Mouse (Mus musculus) midbrain, embryonic 14.5 days (tissue): ENCODE measurements at regions not wholly inside any gene's neighbourhood (a gene's known extent, or its start where the extent isn't known, plus 50 kb on each side); places are given as distances from the start of the nearest gene placed in this dataset.

ENCODE experiments used
- ATAC-seq: fragments of 200-750 bp; cut with Nextera tagmentation; 2 replicates; pipeline ENCODE4 v1.8.0; 2017; ENCODE audit warnings: moderate number of reproducible peaks, moderate library complexity; ENCODE audit not compliant: low FRiP score, low TSS enrichment
- DNase-seq: peaks from one replicate; pipeline ENCODE4 v3.0.0-alpha.2; 2015
- H3K27ac ChIP-seq: fragments of 300-500 bp; sonication (generic); replicated peaks from 2 replicates; pipeline ENCODE4 v1.5.1; 2014; ENCODE audit warnings: mild to moderate bottlenecking, low read depth, low read length, moderate library complexity
- H3K27me3 ChIP-seq: fragments of 300-500 bp; sonication (generic); 2 replicates; pipeline ENCODE4 v1.6.1; 2014; ENCODE audit warnings: low read length, control low read depth, mixed read lengths; ENCODE audit not compliant: control insufficient read depth, insufficient read depth
- H3K36me3 ChIP-seq: fragments of 300-500 bp; sonication (generic); 2 replicates; pipeline ENCODE4 v1.6.1; 2014; ENCODE audit warnings: low read length, control low read depth; ENCODE audit not compliant: control insufficient read depth, insufficient read depth
- H3K4me1 ChIP-seq: fragments of 300-500 bp; sonication (generic); 2 replicates; pipeline ENCODE4 v1.6.1; 2014; ENCODE audit warnings: mild to moderate bottlenecking, antibody characterized with exemption, low read length, control low read depth; ENCODE audit not compliant: control insufficient read depth, insufficient read depth
- H3K4me2 ChIP-seq: fragments of 300-500 bp; sonication (generic); 2 replicates; pipeline ENCODE4 v1.6.1; 2014; ENCODE audit warnings: mild to moderate bottlenecking, low read length, moderate library complexity
- H3K4me3 ChIP-seq: fragments of 300-500 bp; sonication (generic); replicated peaks from 2 replicates; pipeline ENCODE4 v1.5.1; 2014; ENCODE audit warnings: low read depth, low read length
- H3K9ac ChIP-seq: fragments of 300-500 bp; sonication (generic); replicated peaks from 2 replicates; pipeline ENCODE4 v1.6.1; 2014; ENCODE audit warnings: mild to moderate bottlenecking, low read length, moderate library complexity
- H3K9me3 ChIP-seq: fragments of 300-500 bp; sonication (generic); 2 replicates; pipeline ENCODE4 v1.6.1; 2016; ENCODE audit warnings: low read length, control low read depth, mixed read lengths; ENCODE audit not compliant: control insufficient read depth
- whole genome bisulfite sequencing: fragments of 180-500 bp; shearing (Covaris S2); extraction: QIAGEN DNeasy Blood & Tissue Kit; methylation state at CpG from one replicate; pipeline ENCODE4 v1.1.7; 2014; 5-methylcytosine and 5-hydroxymethylcytosine counted together

DNA sequence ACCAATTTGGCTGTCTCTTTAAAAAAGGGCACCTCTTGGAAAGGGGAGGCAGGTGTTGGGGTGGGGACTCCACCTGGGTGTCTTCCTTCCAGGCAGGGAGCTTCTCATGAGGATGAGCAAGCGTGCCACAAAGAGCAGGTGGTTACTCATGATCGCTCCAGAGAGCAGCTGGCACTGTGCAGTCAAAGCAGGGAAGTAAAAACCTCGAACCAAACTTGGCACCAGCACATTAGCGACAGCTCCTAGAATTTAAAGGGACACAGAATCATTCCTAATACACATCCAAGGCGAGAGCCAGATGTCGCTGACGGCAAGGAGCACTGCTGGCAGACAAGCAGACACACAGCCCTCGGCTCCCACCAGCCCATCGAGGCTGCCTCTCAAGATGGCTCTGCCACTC lies 70.4 kb downstream of the Irx5 start:
- Histone ChIP-seq H3K27ac (no peak overlapping the region), H3K9me3 (no peaks in the 10 kb centered on the region), H3K4me2 (no peak overlapping the region), H3K4me1 (no peaks in the 10 kb centered on the region), H3K9ac (no peak overlapping the region), H3K4me3 (no peak overlapping the region), H3K36me3 (no peaks in the 10 kb centered on the region), H3K27me3 (no peaks in the 10 kb centered on the region)
- DNase-seq (no peak), ATAC-seq (no peak)
- WGBS, result 72% methylated on average over 9 of the region's 9 CpGs

- H3K4me3 ChIP-seq, result no peak overlapping the region
- H3K4me1 ChIP-seq, result no peaks in the 10 kb centered on the region
- no peak overlapping the region for H3K27ac ChIP-seq
- no peak overlapping the region for H3K9ac ChIP-seq
- no peaks in the 10 kb centered on the region for H3K27me3 ChIP-seq
- no peaks in the 10 kb centered on the region for H3K9me3 ChIP-seq
- H3K4me2 ChIP-seq, result no peak overlapping the region
- whole genome bisulfite sequencing, result 88% methylated on average over 15 of the region's 15 CpGs
- no peaks in the 10 kb centered on the region for H3K36me3 ChIP-seq
- DNase-seq (no peak), ATAC-seq (no peak)
Measured at GRCm38 (mm10) chr8:92437075-92437663, 79.7 kb downstream of the Irx5 start.

DNA sequence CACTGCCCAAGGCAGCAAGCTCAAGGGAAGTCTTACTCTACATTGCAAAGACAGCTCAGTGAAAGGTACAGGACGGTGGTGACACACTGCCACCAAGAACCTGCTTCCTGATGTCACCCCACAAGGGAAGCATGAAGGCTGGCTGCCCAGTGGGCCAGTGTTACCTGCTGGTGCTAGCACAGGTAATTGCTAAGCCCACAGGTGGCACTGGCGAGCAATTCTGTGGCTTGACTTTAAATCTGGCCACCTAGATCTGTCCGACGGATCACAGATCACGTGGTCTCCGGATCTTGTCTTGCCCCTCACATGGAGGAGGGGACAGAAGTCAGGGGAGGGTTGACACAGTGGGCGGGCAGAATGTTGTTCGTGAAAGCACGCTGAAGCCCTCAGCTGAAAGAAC lies 80.9 kb downstream of the Irx5 start:
- Histone ChIP-seq H3K4me2 (no peak overlapping the region), H3K27ac (no peak overlapping the region), H3K4me1 (no peaks in the 10 kb centered on the region), H3K9ac (no peak overlapping the region), H3K4me3 (no peak overlapping the region), H3K9me3 (no peaks in the 10 kb centered on the region), H3K27me3 (no peaks in the 10 kb centered on the region), H3K36me3 (no peaks in the 10 kb centered on the region)
- 47% methylated on average over 9 of the region's 9 CpGs for WGBS
- DNase-seq (no peak), ATAC-seq (no peak)

DNA sequence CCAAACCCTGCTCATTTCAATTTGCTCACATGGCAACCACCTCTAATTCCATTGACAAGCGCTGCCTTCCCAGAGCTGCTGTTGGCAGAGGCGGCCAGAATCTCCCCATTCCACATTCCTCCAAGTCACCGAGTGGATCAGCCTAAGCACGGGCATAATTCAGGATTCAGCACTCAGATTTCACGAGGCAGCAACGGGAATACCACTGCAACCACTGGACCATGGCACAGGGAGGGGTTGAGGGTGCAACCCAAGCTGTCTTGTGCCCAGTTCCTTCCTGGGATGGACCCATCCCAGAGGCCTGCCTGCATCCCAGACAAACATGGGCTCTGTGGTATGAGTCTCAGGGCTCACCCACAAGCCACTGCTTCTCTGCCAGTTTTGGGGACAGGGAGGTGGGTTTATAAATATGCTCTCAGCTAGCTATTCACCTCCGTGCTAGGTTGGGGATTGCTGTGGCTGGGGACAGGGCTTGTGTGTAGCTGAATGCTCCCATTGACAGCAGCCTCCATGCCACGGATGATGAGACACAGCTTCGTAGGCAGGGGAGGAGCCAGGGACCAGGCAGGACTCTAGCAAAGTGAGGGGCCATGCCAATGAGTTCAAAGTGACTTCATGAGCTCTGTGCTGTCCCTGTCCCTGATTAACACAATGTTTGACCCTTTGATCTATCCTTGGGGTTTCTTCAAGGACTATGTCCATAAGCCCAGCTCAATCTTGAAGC lies 82.5 kb downstream of the Irx5 start:
- Histone ChIP-seq H3K36me3 (no peaks in the 10 kb centered on the region), H3K9me3 (no peaks in the 10 kb centered on the region), H3K27ac (no peak overlapping the region), H3K27me3 (no peaks in the 10 kb centered on the region), H3K4me1 (no peaks in the 10 kb centered on the region), H3K4me3 (no peak overlapping the region), H3K4me2 (no peak overlapping the region), H3K9ac (no peak overlapping the region)
- DNase-seq, result peak; percentile 41
- WGBS, result 18% methylated on average over 9 of the region's 9 CpGs
- ATAC-seq, result no peak

DNA sequence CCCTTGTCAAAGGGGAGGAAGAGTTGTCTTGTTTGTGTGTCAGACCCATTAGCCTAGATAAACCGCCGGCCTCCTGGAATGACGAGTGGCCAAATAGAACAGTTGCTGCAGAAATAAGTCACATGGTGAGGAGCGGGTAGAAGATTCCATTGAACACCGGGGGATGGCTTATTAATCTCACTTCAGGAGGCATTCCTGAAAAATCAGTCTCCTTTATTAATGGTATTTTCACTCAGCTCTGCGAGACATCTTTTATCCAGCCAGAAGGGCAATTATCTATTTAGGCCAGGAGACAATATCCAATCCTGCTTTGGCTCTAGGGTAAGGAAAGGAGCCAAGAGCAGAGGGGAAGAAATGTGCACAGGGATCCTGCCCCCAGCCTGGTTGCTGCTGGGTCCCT lies 84.7 kb downstream of the Irx5 start:
- Histone ChIP-seq H3K27me3 (no peaks in the 10 kb centered on the region), H3K4me2 (no peak overlapping the region), H3K27ac (no peak overlapping the region), H3K36me3 (no peaks in the 10 kb centered on the region), H3K4me1 (no peaks in the 10 kb centered on the region), H3K9ac (no peak overlapping the region), H3K9me3 (no peaks in the 10 kb centered on the region), H3K4me3 (no peak overlapping the region)
- ATAC-seq (no peak), DNase-seq (peak; percentile 35)
- 60% methylated on average over 6 of the region's 6 CpGs for WGBS

DNA sequence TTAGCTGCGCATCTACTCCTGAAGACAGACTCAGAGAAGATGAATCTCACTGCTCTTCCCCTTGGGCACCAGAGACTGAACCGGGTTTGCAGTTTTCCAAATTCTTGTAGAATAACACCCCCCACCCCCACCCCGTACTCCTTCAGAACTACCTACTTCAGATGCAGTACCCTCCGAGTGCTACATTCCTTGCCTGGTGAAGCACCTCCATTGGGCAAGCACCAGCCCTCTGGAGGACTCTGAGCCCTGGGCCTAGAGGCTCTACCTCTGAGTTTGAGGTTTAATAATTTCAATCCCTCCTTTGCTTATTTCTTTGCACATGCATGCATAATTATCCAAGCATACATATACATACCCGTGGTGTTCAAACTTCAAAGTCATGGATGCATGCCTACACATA lies 101.9 kb downstream of the Irx5 start:
- peaks cover 13% of the 10 kb centered on the region; the same call in 1 of the 2 replicates for H3K27me3 ChIP-seq
- H3K27ac ChIP-seq, result no peak overlapping the region
- H3K4me1 ChIP-seq, result no peaks in the 10 kb centered on the region
- no peak overlapping the region for H3K9ac ChIP-seq
- H3K4me3 ChIP-seq, result no peak overlapping the region
- H3K4me2 ChIP-seq, result no peak overlapping the region
- no peaks in the 10 kb centered on the region for H3K9me3 ChIP-seq
- DNase-seq, result no peak
- WGBS, result 83% methylated on average over 5 of the region's 5 CpGs
- no peaks in the 10 kb centered on the region for H3K36me3 ChIP-seq
- ATAC-seq, result no peak

DNA sequence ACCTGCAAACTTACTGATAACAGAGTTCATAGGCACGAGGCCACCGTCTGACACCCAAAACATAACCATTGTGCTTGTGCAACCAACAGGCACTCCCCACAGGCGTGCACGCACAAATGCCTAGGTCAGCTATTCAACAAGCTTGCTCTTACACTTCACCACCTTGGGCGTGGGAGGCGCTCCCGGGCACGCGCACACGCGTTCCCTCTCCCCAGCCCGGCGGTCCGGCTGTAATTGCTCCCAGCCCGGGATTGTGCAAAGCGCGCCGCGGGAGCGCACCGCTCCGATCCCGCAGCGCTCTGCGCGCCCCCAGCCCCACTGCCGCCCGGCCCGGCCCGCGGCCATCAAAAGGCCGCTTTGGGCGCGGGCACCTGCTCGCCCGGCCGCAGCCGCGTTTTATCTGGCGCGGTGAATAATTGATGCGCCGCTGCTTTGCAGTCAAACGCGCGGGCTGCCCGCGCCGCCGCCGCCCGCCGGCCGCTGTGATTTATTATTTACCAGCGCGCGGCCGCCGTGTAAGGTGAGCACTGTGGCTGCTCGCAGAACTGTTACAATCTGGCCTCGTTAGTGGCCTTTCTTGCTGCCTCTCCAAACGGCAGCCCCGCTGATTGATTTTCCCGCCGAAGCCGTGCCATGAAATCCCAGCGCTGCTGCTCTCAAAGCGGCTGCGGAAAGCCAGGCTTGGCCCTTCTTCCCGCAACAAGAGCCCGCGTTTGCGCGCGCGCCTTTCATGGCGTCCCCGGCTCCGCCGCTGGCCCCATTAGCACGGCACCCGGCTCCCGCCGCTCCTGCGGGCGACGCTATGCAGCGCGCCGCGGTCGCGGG lies 102.9 kb downstream of the Irx5 start:
- under 1% methylated on average over 93 of the region's 93 CpGs for WGBS
- Histone ChIP-seq H3K27me3 (peaks cover 13% of the 10 kb centered on the region; the same call in 1 of the 2 replicates), H3K36me3 (no peaks in the 10 kb centered on the region), H3K4me2 (peak overlapping the region; percentile 85), H3K4me3 (peak overlapping the region; percentile 58), H3K9ac (peak overlapping the region; percentile 69), H3K9me3 (no peaks in the 10 kb centered on the region), H3K4me1 (no peaks in the 10 kb centered on the region), H3K27ac (peak overlapping the region; percentile 80)
- ATAC-seq, result peak; percentile 88
- peak; percentile 86 for DNase-seq

DNA sequence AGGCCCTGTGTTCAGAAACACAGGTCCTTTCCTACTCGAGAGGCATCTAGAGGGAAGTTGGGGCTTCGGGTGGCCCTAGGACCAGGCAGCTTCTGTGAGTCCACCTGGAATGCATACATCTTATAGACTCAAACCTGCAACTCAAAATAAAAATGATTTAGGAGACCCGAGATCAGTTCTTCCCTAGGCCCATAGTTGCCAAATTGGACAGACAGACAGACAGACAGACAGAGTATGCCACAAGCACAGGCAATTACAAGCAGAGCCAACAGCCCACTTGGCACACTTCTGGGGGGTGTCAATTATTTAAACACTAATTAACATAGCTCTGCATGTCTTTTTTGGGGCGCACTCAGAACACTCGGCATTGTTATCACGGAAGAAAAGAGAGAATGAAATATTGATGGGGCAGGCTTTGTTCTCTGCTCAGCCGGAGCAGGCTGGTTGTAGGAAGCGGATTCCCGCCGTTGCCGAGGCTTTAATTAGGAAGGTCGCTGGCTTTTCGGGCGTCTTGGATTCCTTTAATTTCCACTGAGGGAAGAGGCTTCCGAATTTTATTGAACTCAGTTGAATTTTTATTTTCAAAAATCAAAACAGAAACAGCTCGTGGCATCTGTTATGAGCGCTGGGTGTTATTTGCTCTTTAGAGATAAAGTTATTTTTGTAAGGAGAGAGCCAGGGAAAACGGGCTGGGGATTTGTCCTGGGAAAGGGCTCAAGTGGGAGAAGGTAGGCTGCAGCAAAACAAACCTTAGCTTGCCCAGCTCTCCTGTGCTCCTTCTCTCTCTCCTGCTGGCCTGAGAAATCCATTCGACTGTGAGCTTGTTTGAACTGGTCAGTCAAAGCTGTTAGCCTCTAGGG lies 111.9 kb downstream of the Irx5 start:
- no peak; the same call in 1 of the 2 replicates for ATAC-seq
- 17% methylated on average over 19 of the region's 19 CpGs for WGBS
- Histone ChIP-seq H3K9me3 (no peaks in the 10 kb centered on the region), H3K9ac (no peak overlapping the region), H3K4me1 (peaks cover 24% of the 10 kb centered on the region), H3K36me3 (no peaks in the 10 kb centered on the region), H3K27me3 (no peaks in the 10 kb centered on the region), H3K4me2 (peak overlapping the region; percentile 9; the same call in 1 of the 2 replicates), H3K27ac (peak overlapping the region; percentile 73), H3K4me3 (no peak overlapping the region)
- DNase-seq, result peak; percentile 83
